Mouse (Mus musculus) E14TG2a.4 (cell line): ENCODE measurements around the gene Nipal4.

Experiments used
- H3K27me3 ChIP-seq: 2 replicates; pipeline ENCODE4 v1.6.1; 2014; ENCODE audit warnings: low read length, control low read depth; ENCODE audit not compliant: insufficient read depth
- H3K36me3 ChIP-seq: 2 replicates; pipeline ENCODE4 v1.6.1; 2014; ENCODE audit warnings: low read length, control low read depth; ENCODE audit not compliant: insufficient read depth
- H3K4me1 ChIP-seq: replicated peaks from 2 replicates; pipeline ENCODE4 v1.6.1; 2014; ENCODE audit warnings: low read depth, low read length, control low read depth
- H3K4me3 ChIP-seq: replicated peaks from 2 replicates; pipeline ENCODE4 v1.5.1; 2014; ENCODE audit warnings: mild to moderate bottlenecking, low read length
- H3K9me3 ChIP-seq: 2 replicates; pipeline ENCODE4 v1.6.1; 2014; ENCODE audit warnings: low read length, control low read depth
- CTCF ChIP-seq: conservative IDR thresholded peaks from 2 replicates; pipeline ENCODE4 v1.5.1; 2014; ENCODE audit warnings: low read length
- NANOG ChIP-seq: IDR thresholded peaks from 2 replicates; pipeline ENCODE4 v1.6.1; 2014; ENCODE audit warnings: borderline replicate concordance, low read length, mixed read lengths
- POU5F1 ChIP-seq: IDR thresholded peaks from 2 replicates; pipeline ENCODE4 v1.6.1; 2014; ENCODE audit warnings: low read length, borderline replicate concordance

Nipal4 gene

DNA sequence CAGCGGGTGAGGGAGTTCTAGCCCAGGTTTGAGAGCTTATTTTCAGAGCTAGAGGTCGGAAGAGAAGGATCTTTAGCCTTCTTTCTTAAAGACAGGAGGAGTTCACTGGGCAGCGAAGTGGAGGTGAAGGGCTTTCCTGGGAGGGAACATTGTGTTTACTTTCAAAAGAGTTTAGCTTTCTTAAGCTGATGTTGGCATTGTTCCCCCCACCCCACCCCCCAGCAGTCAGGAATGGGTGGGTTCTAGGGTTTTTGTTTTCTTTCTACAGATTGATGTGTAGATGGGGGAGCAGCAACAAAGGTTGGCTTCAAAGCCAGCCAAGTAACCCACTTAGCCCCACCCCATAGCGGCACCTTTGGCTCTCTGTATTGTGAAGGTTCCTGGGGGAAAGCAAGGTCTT, 51.3 kb downstream of the Nipal4 start:
- H3K27me3 ChIP-seq = no peaks in the 10 kb centered on the region
- H3K36me3 ChIP-seq = peaks cover 91% of the 10 kb centered on the region
- peak overlapping the region; percentile 66 for H3K4me3 ChIP-seq
- H3K9me3 ChIP-seq = peaks cover 31% of the 10 kb centered on the region
- TF ChIP-seq NANOG (peak; percentile 66; the same call in 1 of the 2 replicates), POU5F1 (no peak)
- H3K4me1 ChIP-seq = peaks cover 89% of the 10 kb centered on the region

DNA sequence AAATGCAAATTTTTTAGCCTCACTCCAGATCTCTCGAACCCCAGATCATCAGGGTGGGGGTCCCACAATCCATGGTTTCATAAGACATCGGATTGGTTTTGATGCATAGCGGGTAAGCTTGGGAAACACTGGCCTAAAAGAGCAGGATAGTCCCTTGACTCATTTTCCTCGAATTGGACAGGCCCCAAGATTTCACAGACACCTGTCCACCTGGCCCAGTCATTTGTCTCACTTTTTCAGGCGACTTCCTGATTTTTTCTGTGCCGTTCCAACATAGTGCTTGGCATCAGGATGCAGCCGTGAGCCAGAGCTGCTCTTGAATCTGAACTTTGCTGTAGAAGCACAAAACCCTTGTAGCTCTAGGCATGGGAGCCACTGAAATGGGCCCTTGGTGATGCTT, 52.1 kb downstream of the Nipal4 start:
- no peak for TF ChIP-seq POU5F1
- TF ChIP-seq NANOG = no peak
- TF ChIP-seq CTCF = no peak
- Histone ChIP-seq H3K36me3 (peaks cover 91% of the 10 kb centered on the region), H3K9me3 (peaks cover 31% of the 10 kb centered on the region), H3K4me3 (peak overlapping the region; percentile 66), H3K27me3 (no peaks in the 10 kb centered on the region), H3K4me1 (peaks cover 84% of the 10 kb centered on the region)

GRCm38 (mm10) chr11:46113211-46113610, 53.1 kb downstream of the Nipal4 start:
- H3K36me3 ChIP-seq = peaks cover 84% of the 10 kb centered on the region
- no peak for TF ChIP-seq NANOG
- TF ChIP-seq POU5F1 = no peak
- TF ChIP-seq CTCF = no peak

GRCm38 (mm10) chr11:46110945-46111287, 55.4 kb downstream of the Nipal4 start:
- Histone ChIP-seq H3K36me3 (peaks cover 83% of the 10 kb centered on the region), H3K9me3 (peaks cover 22% of the 10 kb centered on the region), H3K27me3 (no peaks in the 10 kb centered on the region), H3K4me3 (no peak overlapping the region), H3K4me1 (peaks cover 72% of the 10 kb centered on the region)
- TF ChIP-seq NANOG (no peak), POU5F1 (no peak), CTCF (no peak)

More at GRCm38 (mm10) chr11:46113211-46113610, 53.1 kb downstream of the Nipal4 start:
- Histone ChIP-seq H3K27me3 (no peaks in the 10 kb centered on the region), H3K4me3 (peak overlapping the region; percentile 66; the same call in 1 of the 2 replicates), H3K4me1 (peaks cover 74% of the 10 kb centered on the region), H3K9me3 (peaks cover 25% of the 10 kb centered on the region)

- H3K9me3 ChIP-seq = peaks cover 22% of the 10 kb centered on the region
- H3K27me3 ChIP-seq = no peaks in the 10 kb centered on the region
- H3K4me1 ChIP-seq = peaks cover 72% of the 10 kb centered on the region
- peaks cover 86% of the 10 kb centered on the region for H3K36me3 ChIP-seq
- H3K4me3 ChIP-seq = no peak overlapping the region
- TF ChIP-seq NANOG (no peak), POU5F1 (no peak), CTCF (no peak)
Observed at GRCm38 (mm10) chr11:46110156-46110944, 56.0 kb downstream of the Nipal4 start.

DNA sequence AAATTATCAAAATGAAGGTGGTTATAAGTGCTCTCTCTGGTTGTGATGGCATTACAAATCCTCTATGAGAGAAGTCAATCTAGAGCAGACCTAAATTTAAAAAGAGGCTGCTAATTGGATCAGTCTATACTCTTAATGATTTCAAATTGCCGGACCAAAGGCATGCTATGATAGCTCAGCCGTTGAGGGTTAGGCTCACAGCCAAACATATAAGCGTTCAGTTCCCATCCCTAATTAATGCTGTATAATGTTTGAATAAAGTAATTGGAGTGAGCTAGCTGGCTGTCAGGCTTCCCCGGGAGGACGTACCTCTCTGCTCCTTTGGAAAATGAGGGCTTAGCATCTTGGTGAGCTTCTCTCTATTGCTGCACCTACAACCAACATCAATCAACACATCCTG, 57.1 kb downstream of the Nipal4 start:
- no peak for TF ChIP-seq NANOG
- Histone ChIP-seq H3K4me1 (peaks cover 69% of the 10 kb centered on the region), H3K36me3 (peaks cover 90% of the 10 kb centered on the region), H3K27me3 (no peaks in the 10 kb centered on the region), H3K9me3 (peaks cover 22% of the 10 kb centered on the region), H3K4me3 (no peak overlapping the region)

- Histone ChIP-seq H3K36me3 (peaks cover 90% of the 10 kb centered on the region), H3K9me3 (peaks cover 22% of the 10 kb centered on the region), H3K4me1 (peaks cover 59% of the 10 kb centered on the region), H3K4me3 (no peak overlapping the region), H3K27me3 (no peaks in the 10 kb centered on the region)
- TF ChIP-seq NANOG = no peak
- no peak for TF ChIP-seq POU5F1
- TF ChIP-seq CTCF = no peak
Observed at GRCm38 (mm10) chr11:46107046-46107445, 59.3 kb downstream of the Nipal4 start.

DNA sequence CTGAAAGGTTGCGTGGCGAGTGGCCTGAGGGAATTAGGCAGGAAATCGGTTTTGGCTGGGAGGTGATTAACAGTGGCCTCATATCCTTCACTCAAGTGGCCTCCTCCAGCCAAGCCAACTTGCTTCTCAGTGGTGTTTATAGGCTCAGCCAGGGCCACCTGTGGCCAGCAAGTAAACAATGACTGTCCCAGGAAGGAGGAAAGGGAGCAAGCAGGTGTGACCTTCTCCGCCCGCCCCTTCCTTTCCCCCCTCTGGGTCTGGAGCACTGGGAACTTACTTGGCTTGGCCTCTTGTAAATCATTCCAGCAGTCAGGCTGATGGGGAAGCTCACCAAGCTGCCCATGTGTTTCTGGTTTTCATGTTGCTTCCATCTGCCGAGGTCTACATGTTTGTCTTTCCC, 64.2 kb downstream of the Nipal4 start:
- Histone ChIP-seq H3K4me3 (no peak overlapping the region), H3K9me3 (peaks cover 9% of the 10 kb centered on the region), H3K4me1 (peaks cover 56% of the 10 kb centered on the region), H3K27me3 (no peaks in the 10 kb centered on the region), H3K36me3 (peaks cover 99% of the 10 kb centered on the region)
- no peak for TF ChIP-seq CTCF
- TF ChIP-seq POU5F1 = no peak
- no peak for TF ChIP-seq NANOG
